Mouse (Mus musculus): ENCODE results near the gene Ulk3. TPM values are rescaled to one million over a fixed set of nuclear protein-coding genes. Genes with fewer than 3 reads are reported as not detected.
A peak's percentile ranks its signal among the peaks of the same experiment; 100 is the strongest.

The Ulk3 gene
- polyA plus RNA-seq, 1 experiment from 2014 or later, result 8.4 TPM

- DNase-seq (ENCODE audit: low spot score) (no peak), ATAC-seq (replicated peaks; ENCODE audit: low FRiP score, low read depth) (no peak)
- Histone ChIP-seq H3K27ac (no peak overlapping the region), H3K9ac (ENCODE audit: low read depth, low read length) (no peak overlapping the region), H3K4me2 (ENCODE audit: low read length) (no peak overlapping the region), H3K9me3 (replicated peaks; ENCODE audit: low read length) (no peaks in the 10 kb centered on the region), H3K4me3 (replicated peaks; ENCODE audit: low read depth, low read length) (no peak overlapping the region), H3K36me3 (ENCODE audit: insufficient read depth, low read length) (peaks cover 47% of the 10 kb centered on the region), H3K4me1 (replicated peaks; ENCODE audit: insufficient read depth, low read length) (no peaks in the 10 kb centered on the region), H3K27me3 (ENCODE audit: insufficient read depth, low read length) (no peaks in the 10 kb centered on the region)
- TF ChIP-seq CTCF (IDR thresholded peaks at IDR 0.05; ENCODE audit: low read depth), result no peak
- 84% methylated on average over 17 of the region's 17 CpGs for WGBS
Observed at GRCm38 (mm10) chr9:57627191-57627590, 37.9 kb downstream of the Ulk3 start.

GRCm38 (mm10) chr9:57627892-57628291, 38.6 kb downstream of the Ulk3 start:
- TF ChIP-seq CTCF (IDR thresholded peaks at IDR 0.05; ENCODE audit: low read depth), result no peak
- H3K4me1 ChIP-seq (replicated peaks; ENCODE audit: insufficient read depth, low read length), result no peaks in the 10 kb centered on the region
- peaks cover 47% of the 10 kb centered on the region for H3K36me3 ChIP-seq (ENCODE audit: insufficient read depth, low read length)
- no peaks in the 10 kb centered on the region for H3K27me3 ChIP-seq (ENCODE audit: insufficient read depth, low read length)
- no peak for ATAC-seq (replicated peaks; ENCODE audit: low FRiP score, low read depth)
- H3K4me2 ChIP-seq (ENCODE audit: low read length), result no peak overlapping the region
- H3K27ac ChIP-seq, result no peak overlapping the region
- H3K9me3 ChIP-seq (replicated peaks; ENCODE audit: low read length), result no peaks in the 10 kb centered on the region
- H3K4me3 ChIP-seq (replicated peaks; ENCODE audit: low read depth, low read length), result no peak overlapping the region
- H3K9ac ChIP-seq (ENCODE audit: low read depth, low read length), result no peak overlapping the region
- DNase-seq (ENCODE audit: low spot score), result no peak
- 92% methylated on average over 11 of the region's 11 CpGs for WGBS

DNA sequence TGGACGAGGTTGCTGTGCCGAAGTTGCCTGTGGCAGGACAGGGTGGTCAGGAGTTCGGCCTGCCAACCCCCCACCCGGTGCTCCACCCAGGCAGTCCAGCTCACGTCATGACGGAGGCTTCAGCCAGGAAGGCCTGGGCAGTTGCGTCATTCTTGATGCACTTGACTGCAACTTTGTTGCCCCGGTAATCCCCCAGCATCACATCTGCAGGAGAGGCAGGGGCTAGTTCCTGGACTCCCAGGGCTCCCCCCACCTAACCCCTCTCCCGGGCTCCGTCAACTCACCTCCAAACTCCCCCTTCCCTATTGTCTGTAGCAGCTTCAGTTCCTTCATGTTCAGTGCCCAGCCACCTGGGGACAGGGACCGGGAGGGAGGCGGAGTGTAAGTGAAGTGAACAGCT, 39.5 kb downstream of the Ulk3 start:
- no peak for TF ChIP-seq CTCF (IDR thresholded peaks at IDR 0.05; ENCODE audit: low read depth)
- peaks cover 47% of the 10 kb centered on the region for H3K36me3 ChIP-seq (ENCODE audit: insufficient read depth, low read length)
- 0 out of 2 replicates have a peak, but pooled peaks have one; percentile 5 for ATAC-seq (replicated peaks; ENCODE audit: low FRiP score, low read depth)
- no peak for DNase-seq (ENCODE audit: low spot score)
- no peak overlapping the region for H3K9ac ChIP-seq (ENCODE audit: low read depth, low read length)
- H3K27me3 ChIP-seq (ENCODE audit: insufficient read depth, low read length), result no peaks in the 10 kb centered on the region
- H3K27ac ChIP-seq, result no peak overlapping the region
- H3K4me1 ChIP-seq (replicated peaks; ENCODE audit: insufficient read depth, low read length), result no peaks in the 10 kb centered on the region
- WGBS, result 95% methylated on average over 12 of the region's 12 CpGs
- H3K4me3 ChIP-seq (replicated peaks; ENCODE audit: low read depth, low read length), result no peak overlapping the region
- H3K9me3 ChIP-seq (replicated peaks; ENCODE audit: low read length), result no peaks in the 10 kb centered on the region
- no peak overlapping the region for H3K4me2 ChIP-seq (ENCODE audit: low read length)

- DNase-seq (ENCODE audit: low spot score) (peak; percentile 77), ATAC-seq (replicated peaks; ENCODE audit: low FRiP score, low read depth) (peak; percentile 67)
- Histone ChIP-seq H3K27me3 (ENCODE audit: insufficient read depth, low read length) (no peaks in the 10 kb centered on the region), H3K9me3 (replicated peaks; ENCODE audit: low read length) (no peaks in the 10 kb centered on the region), H3K4me3 (replicated peaks; ENCODE audit: low read depth, low read length) (no peak overlapping the region), H3K9ac (ENCODE audit: low read depth, low read length) (no peak overlapping the region), H3K4me1 (replicated peaks; ENCODE audit: insufficient read depth, low read length) (no peaks in the 10 kb centered on the region), H3K27ac (no peak overlapping the region), H3K4me2 (ENCODE audit: low read length) (no peak overlapping the region), H3K36me3 (ENCODE audit: insufficient read depth, low read length) (peaks cover 47% of the 10 kb centered on the region)
- TF ChIP-seq CTCF (IDR thresholded peaks at IDR 0.05; ENCODE audit: low read depth), result peak; percentile 99
- 59% methylated on average over 14 of the region's 14 CpGs for WGBS
Observed at GRCm38 (mm10) chr9:57629118-57629874, 40.0 kb downstream of the Ulk3 start.

- no peak for ATAC-seq (replicated peaks; ENCODE audit: low FRiP score, low read depth)
- H3K4me2 ChIP-seq (ENCODE audit: low read length), result no peak overlapping the region
- H3K9ac ChIP-seq (ENCODE audit: low read depth, low read length), result no peak overlapping the region
- H3K36me3 ChIP-seq (ENCODE audit: insufficient read depth, low read length), result peaks cover 18% of the 10 kb centered on the region
- WGBS, result 58% methylated on average over 4 of the region's 4 CpGs
- DNase-seq (ENCODE audit: low spot score), result no peak
- TF ChIP-seq CTCF (IDR thresholded peaks at IDR 0.05; ENCODE audit: low read depth), result peak; percentile 15; the same call in 1 of the 2 replicates
- no peak overlapping the region for H3K4me3 ChIP-seq (replicated peaks; ENCODE audit: low read depth, low read length)
- H3K27ac ChIP-seq, result no peak overlapping the region
- no peaks in the 10 kb centered on the region for H3K27me3 ChIP-seq (ENCODE audit: insufficient read depth, low read length)
- H3K9me3 ChIP-seq (replicated peaks; ENCODE audit: low read length), result no peaks in the 10 kb centered on the region
- H3K4me1 ChIP-seq (replicated peaks; ENCODE audit: insufficient read depth, low read length), result peaks cover 16% of the 10 kb centered on the region
Observed at GRCm38 (mm10) chr9:57633481-57634024, 44.3 kb downstream of the Ulk3 start.

- no peak overlapping the region for H3K4me3 ChIP-seq (replicated peaks; ENCODE audit: low read depth, low read length)
- peak overlapping the region; percentile 83 for H3K27ac ChIP-seq
- no peak for ATAC-seq (replicated peaks; ENCODE audit: low FRiP score, low read depth)
- H3K36me3 ChIP-seq (ENCODE audit: insufficient read depth, low read length), result no peaks in the 10 kb centered on the region
- H3K4me1 ChIP-seq (replicated peaks; ENCODE audit: insufficient read depth, low read length), result peaks cover 42% of the 10 kb centered on the region
- WGBS, result 50% methylated on average over 3 of the region's 3 CpGs
- DNase-seq (ENCODE audit: low spot score), result no peak
- H3K9ac ChIP-seq (ENCODE audit: low read depth, low read length), result no peak overlapping the region
- TF ChIP-seq CTCF (IDR thresholded peaks at IDR 0.05; ENCODE audit: low read depth), result no peak
- H3K4me2 ChIP-seq (ENCODE audit: low read length), result 0 out of 2 replicates have a peak overlapping the region, but pooled peaks have one; percentile 4
- H3K9me3 ChIP-seq (replicated peaks; ENCODE audit: low read length), result no peaks in the 10 kb centered on the region
- H3K27me3 ChIP-seq (ENCODE audit: insufficient read depth, low read length), result no peaks in the 10 kb centered on the region
Observed at GRCm38 (mm10) chr9:57637272-57637671, 48.0 kb downstream of the Ulk3 start.

Data from kidney, postnatal 0 days (tissue).